Mouse (Mus musculus): ENCODE data around the gene Marveld1. TPM values are rescaled to one million over a fixed set of nuclear protein-coding genes. Genes with fewer than 3 reads are reported as not detected.
A peak's percentile ranks its signal among the peaks of the same experiment; 100 is the strongest.

The Marveld1 gene
- total and polyA plus RNA-seq, 3 experiments, result 9.7 to 24.4 TPM; not detected in 1

- no peak for TF ChIP-seq RAD21 (IDR thresholded peaks at IDR 0.05; ENCODE audit: low read depth, low read length)
- TF ChIP-seq TAL1 (IDR thresholded peaks at IDR 0.05; ENCODE audit: low read length), result no peak
- peak; percentile 67 for TF ChIP-seq GATA1 (IDR thresholded peaks at IDR 0.05; ENCODE audit: low read depth, low read length)
- no peak for TF ChIP-seq ZNF384 (IDR thresholded peaks at IDR 0.05; ENCODE audit: low read depth, low read length)
- no peak for TF ChIP-seq USF1 (IDR thresholded peaks at IDR 0.05; ENCODE audit: low read depth, low read length)
- TF ChIP-seq TCF12 (IDR thresholded peaks at IDR 0.05; ENCODE audit: low read depth, low read length), result 0 out of 2 replicates have a peak, but pooled peaks have one; percentile 18
These were observed 8.5 kb upstream of the Marveld1 start (continued) for GRCm38 (mm10) chr19:42138517-42139285.

DNA sequence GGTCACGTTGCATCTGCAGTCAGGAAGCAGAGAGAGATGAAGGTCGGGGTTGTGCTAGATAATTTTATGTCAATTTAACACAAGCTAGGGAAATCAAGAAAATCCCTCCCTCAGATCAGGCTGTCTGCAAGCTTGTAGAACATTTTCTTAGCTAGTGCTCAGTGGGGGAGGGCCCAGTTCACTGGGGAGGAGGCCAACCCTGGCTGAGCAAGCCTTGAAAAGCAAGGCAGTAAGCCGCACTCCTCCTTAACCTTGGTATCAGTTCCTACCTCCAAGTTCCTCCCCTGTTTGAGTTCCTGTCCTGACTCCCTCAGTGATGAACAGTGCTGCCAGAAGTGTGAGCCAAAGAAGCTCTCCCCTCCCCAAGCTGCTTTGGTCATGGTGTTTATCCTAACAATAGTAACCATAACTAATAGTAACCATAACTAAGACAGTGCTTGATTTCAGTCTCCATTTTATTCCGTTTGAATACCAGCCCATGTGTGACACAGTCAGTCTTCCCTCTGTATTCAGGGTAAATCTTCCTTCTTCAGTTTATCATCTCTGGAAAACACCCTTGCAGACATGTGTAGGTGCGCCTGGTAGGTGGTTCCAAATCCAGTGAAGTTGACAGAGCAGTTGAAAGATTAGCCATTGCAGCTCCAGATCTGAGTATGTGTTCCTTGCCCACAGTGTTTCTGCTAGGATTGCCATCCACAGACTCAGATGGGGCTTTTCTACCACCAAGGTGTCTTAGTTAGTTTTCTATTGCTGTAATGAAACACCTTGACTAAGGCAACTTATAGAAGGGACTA lies 7.3 kb upstream of the Marveld1 start:
- H3K36me3 ChIP-seq (ENCODE audit: control insufficient read depth in 1 of 2, insufficient read depth in 2 of 2, low read length in 2 of 2), result peaks cover 0 to 46% of the 10 kb centered on the region in 2 experiments; a peak in 2 of 4 replicates
- H3K4me3 ChIP-seq (ENCODE audit: control insufficient read depth in 1 of 2, insufficient read depth in 1 of 2, low read depth in 2 of 2, low read length in 2 of 2), result no peak overlapping the region
- H3K9me3 ChIP-seq (replicated peaks; ENCODE audit: insufficient read depth, low read length), result no peaks in the 10 kb centered on the region
- peak overlapping the region; percentile 28; the same call in 1 of the 2 replicates for H3K27ac ChIP-seq (ENCODE audit: control insufficient read depth, low read depth, low read length)
- DNase-seq (ENCODE audit: low read depth, low spot score), result peak; percentile 70
- H3K27me3 ChIP-seq (ENCODE audit: control insufficient read depth in 1 of 2, insufficient read depth in 2 of 2, low read length in 2 of 2), result no peaks in the 10 kb centered on the region
- H3K4me1 ChIP-seq (ENCODE audit: control insufficient read depth in 1 of 2, insufficient read depth in 2 of 2, low read length in 2 of 2), result peaks cover 25 to 52% of the 10 kb centered on the region in 2 experiments
- TF ChIP-seq UBTF (IDR thresholded peaks at IDR 0.05; ENCODE audit: borderline replicate concordance, insufficient read depth, low read depth, low read length) (no peak), E2F4 (IDR thresholded peaks at IDR 0.05; ENCODE audit: borderline replicate concordance, low read depth, low read length) (no peak), ZMIZ1 (IDR thresholded peaks at IDR 0.05; ENCODE audit: low read depth, low read length) (peak; percentile 91), EP300 (IDR thresholded peaks at IDR 0.05; ENCODE audit: low read depth in 1 of 2, low read length in 2 of 2) (no peak), USF2 (IDR thresholded peaks at IDR 0.05; ENCODE audit: borderline replicate concordance in 1 of 2, insufficient read depth in 1 of 2, low read depth in 1 of 2, low read length in 2 of 2) (no peak), POLR2AphosphoS5 (IDR thresholded peaks at IDR 0.05; ENCODE audit: borderline replicate concordance, low read depth, low read length) (no peak), HCFC1 (IDR thresholded peaks at IDR 0.05; ENCODE audit: low read depth, low read length) (peak; percentile 39; the same call in 1 of the 2 replicates), TBP (IDR thresholded peaks at IDR 0.05; ENCODE audit: low read depth, low read length) (0 out of 2 replicates have a peak, but pooled peaks have one; percentile 62), RCOR1 (IDR thresholded peaks at IDR 0.05; ENCODE audit: low read depth, low read length) (no peak), ZC3H11A (IDR thresholded peaks at IDR 0.05; ENCODE audit: low read depth, low read length) (no peak), POLR2AphosphoS2 (IDR thresholded peaks at IDR 0.05; ENCODE audit: low read length) (no peak), USF1 (IDR thresholded peaks at IDR 0.05; ENCODE audit: low read depth, low read length) (0 out of 2 replicates have a peak, but pooled peaks have one; percentile 0), ELF1 (IDR thresholded peaks at IDR 0.05; ENCODE audit: low read depth, low read length) (no peak), RAD21 (IDR thresholded peaks at IDR 0.05; ENCODE audit: low read depth, low read length) (no peak), MAX (IDR thresholded peaks at IDR 0.05; ENCODE audit: low read length) (0 out of 2 replicates have a peak, but pooled peaks have one; percentile 38), MXI1 (IDR thresholded peaks at IDR 0.05; ENCODE audit: low read depth, low read length) (no peak), ZNF384 (IDR thresholded peaks at IDR 0.05; ENCODE audit: low read depth, low read length) (no peak), BHLHE40 (IDR thresholded peaks at IDR 0.05; ENCODE audit: borderline replicate concordance, low read depth, low read length) (no peak; the same call in 1 of the 2 replicates), CHD2 (IDR thresholded peaks at IDR 0.05; ENCODE audit: low read length) (no peak), SMC3 (IDR thresholded peaks at IDR 0.05; ENCODE audit: low read depth, low read length) (no peak), SIN3A (IDR thresholded peaks at IDR 0.05; ENCODE audit: low read length) (peak; percentile 45; the same call in 1 of the 2 replicates)
- H3K79me2 ChIP-seq (ENCODE audit: control insufficient read depth, insufficient read depth, low read length, poor library complexity), result no peaks in the 10 kb centered on the region
- no peak overlapping the region for H3K9ac ChIP-seq (ENCODE audit: control insufficient read depth, low read depth, low read length, poor library complexity, severe bottlenecking)

Data from MEL (cell line).